Comparison of ENCODE assay signal across 7 mouse cellular contexts in genomic region chr4:101549958-101550591, GRCm38 (mm10). TPM values are rescaled to one million over a fixed set of nuclear protein-coding genes. Genes with fewer than 3 reads are reported as not detected.
DNase-seq lines count a peak whose midpoint lies in the region; ATAC-seq and TF ChIP-seq lines count a peak whose summit lies in the region.

No protein-coding gene starts in this region.

- H3K4me3 ChIP-seq in embryonic facial prominence, embryonic 14.5 days (ENCODE audit: low read depth, low read length), result peak overlapping the region; percentile 39
- H3K4me3 ChIP-seq in hindbrain, embryonic 12.5 days, result peak overlapping the region; percentile 48
- H3K4me3 ChIP-seq in limb, embryonic 14.5 days (replicated peaks; ENCODE audit: low read length), result peak overlapping the region; percentile 29
- H3K4me3 ChIP-seq in midbrain, embryonic 16.5 days (ENCODE audit: low read depth, low read length), result peak overlapping the region; percentile 61

- WGBS in embryonic facial prominence, embryonic 14.5 days, result under 1% methylated on average over 33 of the region's 33 CpGs
- WGBS in hindbrain, embryonic 12.5 days, result 1% methylated on average over 33 of the region's 33 CpGs
- WGBS in limb, embryonic 14.5 days, result under 1% methylated on average over 33 of the region's 33 CpGs
- WGBS in midbrain, embryonic 16.5 days, result under 1% methylated on average over 31 of the region's 33 CpGs

- no peak overlapping the region for H3K27ac ChIP-seq in embryonic facial prominence, embryonic 14.5 days (replicated peaks; ENCODE audit: low read depth, low read length)
- H3K27ac ChIP-seq in hindbrain, embryonic 12.5 days, result peak overlapping the region; percentile 95
- no peak overlapping the region for H3K27ac ChIP-seq in limb, embryonic 14.5 days (replicated peaks; ENCODE audit: low read depth, low read length)
- peak overlapping the region; percentile 95 for H3K27ac ChIP-seq in midbrain, embryonic 16.5 days (ENCODE audit: low read length)

- H3K9me3 ChIP-seq in embryonic facial prominence, embryonic 14.5 days (ENCODE audit: control insufficient read depth, low read length), result no peaks in the 10 kb centered on the region
- no peaks in the 10 kb centered on the region for H3K9me3 ChIP-seq in hindbrain, embryonic 12.5 days (replicated peaks)
- no peaks in the 10 kb centered on the region for H3K9me3 ChIP-seq in limb, embryonic 14.5 days (ENCODE audit: control insufficient read depth, low read length)
- H3K9me3 ChIP-seq in midbrain, embryonic 16.5 days (replicated peaks; ENCODE audit: control insufficient read depth, low read length, poor library complexity, severe bottlenecking), result no peaks in the 10 kb centered on the region

- H3K9ac ChIP-seq in embryonic facial prominence, embryonic 14.5 days (ENCODE audit: low read depth, low read length), result no peak overlapping the region
- peak overlapping the region; percentile 74 for H3K9ac ChIP-seq in hindbrain, embryonic 12.5 days
- H3K9ac ChIP-seq in limb, embryonic 14.5 days (ENCODE audit: low read depth, low read length, severe bottlenecking), result no peak overlapping the region
- peak overlapping the region; percentile 83 for H3K9ac ChIP-seq in midbrain, embryonic 16.5 days (ENCODE audit: low read depth, low read length)

- ATAC-seq in Patski, result peak; percentile 80
- peak; percentile 76 for ATAC-seq in embryonic facial prominence, embryonic 14.5 days (ENCODE audit: low read depth)
- ATAC-seq in hindbrain, embryonic 12.5 days (ENCODE audit: low FRiP score), result peak; percentile 86
- peak; percentile 60; the same call in 1 of the 2 replicates for ATAC-seq in limb, embryonic 14.5 days (ENCODE audit: low FRiP score, low read depth)
- peak; percentile 86 for ATAC-seq in midbrain, embryonic 16.5 days

- no peaks in the 10 kb centered on the region for H3K36me3 ChIP-seq in embryonic facial prominence, embryonic 14.5 days (ENCODE audit: control insufficient read depth, insufficient read depth, low read length)
- no peaks in the 10 kb centered on the region for H3K36me3 ChIP-seq in hindbrain, embryonic 12.5 days
- H3K36me3 ChIP-seq in limb, embryonic 14.5 days (ENCODE audit: control insufficient read depth, insufficient read depth, low read length), result no peaks in the 10 kb centered on the region
- H3K36me3 ChIP-seq in midbrain, embryonic 16.5 days (ENCODE audit: control insufficient read depth, insufficient read depth, low read length), result no peaks in the 10 kb centered on the region

- POLR2A ChIA-PET in Patski (lab: Charles Lee), result no interaction called here

- no peak for DNase-seq in Patski (ENCODE audit: low read depth, low spot score)
- DNase-seq in adrenal gland, postnatal 14 days, result peak; percentile 69
- DNase-seq in embryonic facial prominence, embryonic 14.5 days (ENCODE audit: low spot score), result peak; percentile 44
- no peak for DNase-seq in limb, embryonic 14.5 days (ENCODE audit: low spot score)
- no peak for DNase-seq in thymus, adult 18-20 months

- peaks cover 9% of the 10 kb centered on the region for H3K27me3 ChIP-seq in Patski
- H3K27me3 ChIP-seq in embryonic facial prominence, embryonic 14.5 days (replicated peaks; ENCODE audit: control insufficient read depth, insufficient read depth, low read length), result peaks cover 23% of the 10 kb centered on the region
- peaks cover 12% of the 10 kb centered on the region for H3K27me3 ChIP-seq in hindbrain, embryonic 12.5 days
- peaks cover 29% of the 10 kb centered on the region for H3K27me3 ChIP-seq in limb, embryonic 14.5 days (ENCODE audit: control insufficient read depth, insufficient read depth, low read length)
- H3K27me3 ChIP-seq in midbrain, embryonic 16.5 days (ENCODE audit: control insufficient read depth, insufficient read depth, low read depth, low read length), result no peaks in the 10 kb centered on the region; the same call in 1 of the 2 replicates

- TF ChIP-seq CTCF in Patski (IDR thresholded peaks at IDR 0.05), result no peak

- in situ Hi-C loops in Patski (cut with MboI; ENCODE audit: low pct_unique_long_range_greater_than_20kb), result no loop called here

- peak overlapping the region; percentile 85 for H3K4me2 ChIP-seq in embryonic facial prominence, embryonic 14.5 days (ENCODE audit: low read depth, low read length)
- H3K4me2 ChIP-seq in hindbrain, embryonic 12.5 days (replicated peaks), result peak overlapping the region; percentile 79
- peak overlapping the region; percentile 60 for H3K4me2 ChIP-seq in limb, embryonic 14.5 days (replicated peaks; ENCODE audit: low read depth, low read length, severe bottlenecking)
- peak overlapping the region; percentile 72 for H3K4me2 ChIP-seq in midbrain, embryonic 16.5 days (ENCODE audit: low read length)

- TF ChIP-seq POLR2A in limb, embryonic 14.5 days (IDR thresholded peaks at IDR 0.05; ENCODE audit: borderline replicate concordance, extremely low read depth, insufficient read depth, insufficient read length), result no peak

- 0 out of 2 replicates have a peak, but pooled peaks cover 12% of the 10 kb centered on the region for H3K4me1 ChIP-seq in embryonic facial prominence, embryonic 14.5 days (ENCODE audit: control insufficient read depth, insufficient read depth, low read length)
- H3K4me1 ChIP-seq in hindbrain, embryonic 12.5 days, result peaks cover 11% of the 10 kb centered on the region
- peaks cover 8% of the 10 kb centered on the region; the same call in 1 of the 2 replicates for H3K4me1 ChIP-seq in limb, embryonic 14.5 days (ENCODE audit: control insufficient read depth, insufficient read depth, low read length)
- H3K4me1 ChIP-seq in midbrain, embryonic 16.5 days (ENCODE audit: control insufficient read depth, insufficient read depth, low read length), result peaks cover 26% of the 10 kb centered on the region

- CTCF ChIA-PET in Patski (lab: Charles Lee), result interaction anchor here (1.4 kb wide), 1 partner anchor 19 kb away, joined by 3 read pairs; no protein-coding TSS in a partner anchor

RNA-seq across cellular contexts. Expression of gene Dnajc6, which starts 53.6 kb away (rescaled TPM):
- polyA plus RNA-seq in Patski (2021), result 0.33 TPM
- 3.9 and 8.3 TPM in 2 replicates for total RNA-seq in adrenal gland, postnatal 14 days (2021)
- polyA plus RNA-seq in embryonic facial prominence, embryonic 14.5 days (2014; fragmentation: Nextera tagmentation; extraction: Ambion mirVana), result 4.4 and 4.8 TPM in 2 replicates
- 15.3 and 17.9 TPM in 2 replicates for polyA plus RNA-seq in hindbrain, embryonic 12.5 days (2016; fragmentation: Nextera tagmentation; extraction: Ambion mirVana)
- 0.82 and 0.85 TPM in 2 replicates for polyA plus RNA-seq in limb, embryonic 14.5 days (2012; rRNA removed)
- 0.53 and 0.98 TPM in 2 replicates for polyA plus RNA-seq in limb, embryonic 14.5 days (2014; fragmentation: Nextera tagmentation; extraction: Ambion mirVana)
- polyA plus RNA-seq in midbrain, embryonic 16.5 days (2015; fragmentation: Nextera tagmentation; extraction: Ambion mirVana), result 62.0 and 77.1 TPM in 2 replicates

Comparison
In these comparisons a context has a peak if more than half of its experiments do, and no peak if none do; other contexts are left out.
1. DNase-seq: peak in adrenal gland, postnatal 14 days (single experiment) and embryonic facial prominence, embryonic 14.5 days (single experiment); none in Patski (single experiment), limb, embryonic 14.5 days (single experiment) and thymus, adult 18-20 months (0 of 2).
2. H3K27ac ChIP-seq: peak in hindbrain, embryonic 12.5 days (single experiment) and midbrain, embryonic 16.5 days (single experiment); none in embryonic facial prominence, embryonic 14.5 days (single experiment) and limb, embryonic 14.5 days (single experiment).
3. H3K9ac ChIP-seq: peak in hindbrain, embryonic 12.5 days (single experiment) and midbrain, embryonic 16.5 days (single experiment); none in embryonic facial prominence, embryonic 14.5 days (single experiment) and limb, embryonic 14.5 days (single experiment).
4. Peak in every context shown above with its lines, with median percentiles within 50 percentile points of each other: ATAC-seq, H3K4me2 ChIP-seq and H3K4me3 ChIP-seq.